Mouse (Mus musculus): ENCODE data around the gene Ncf1.

The Ncf1 gene

DNA sequence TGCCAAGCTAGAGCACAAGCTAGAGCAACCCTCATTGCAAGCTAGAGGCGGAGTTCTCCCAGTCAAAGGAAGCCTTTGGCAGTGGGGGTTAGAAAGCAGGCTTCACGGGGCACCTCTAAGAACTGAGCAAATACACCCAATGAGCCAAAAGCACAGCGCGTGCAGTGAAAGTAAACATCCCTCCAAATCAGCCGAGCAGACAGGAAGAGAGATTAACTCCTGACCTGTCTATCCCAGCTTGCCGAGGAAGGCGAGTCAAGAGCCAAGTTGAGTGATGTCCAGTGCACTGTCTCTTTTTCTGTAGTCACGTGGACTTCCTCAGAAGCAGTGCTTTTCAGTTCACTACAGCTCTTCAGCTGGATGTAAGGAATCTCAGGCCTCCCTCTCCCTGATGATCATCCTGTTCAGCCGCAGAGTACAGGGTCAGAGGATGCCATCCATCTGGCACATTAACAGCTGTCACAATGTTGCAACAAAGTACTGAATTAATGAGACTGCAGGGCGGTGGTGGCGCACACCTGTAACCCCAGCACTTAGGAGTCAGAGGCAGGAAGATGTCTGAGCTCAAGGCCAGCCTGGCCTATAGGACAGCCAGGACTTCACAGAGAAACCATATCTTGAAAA, 19.4 kb downstream of the Ncf1 start:
- no peak for DNase-seq (ENCODE audit: low spot score in 2 of 2)

DNA sequence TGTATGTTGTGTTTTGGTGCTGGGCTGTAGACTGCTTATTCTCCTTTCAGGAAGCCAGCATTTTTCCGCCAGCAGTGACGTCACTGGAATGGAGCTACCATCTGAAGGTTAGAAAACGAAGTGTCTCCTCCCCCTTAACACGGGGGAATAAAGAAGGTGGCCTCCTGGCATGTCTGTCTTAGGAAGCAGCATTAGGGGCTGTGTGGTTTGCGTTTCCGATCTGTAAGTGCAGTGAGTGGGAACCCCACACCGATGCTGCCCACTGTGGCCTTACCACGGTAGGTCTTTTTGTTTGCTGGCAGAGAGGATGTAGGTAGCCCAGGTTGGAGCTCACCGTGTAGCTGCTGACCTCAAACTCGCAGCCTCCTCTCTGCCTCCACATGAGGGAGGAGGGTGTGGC, 22.7 kb downstream of the Ncf1 start:
- DNase-seq (ENCODE audit: low spot score in 2 of 2): no peak

DNA sequence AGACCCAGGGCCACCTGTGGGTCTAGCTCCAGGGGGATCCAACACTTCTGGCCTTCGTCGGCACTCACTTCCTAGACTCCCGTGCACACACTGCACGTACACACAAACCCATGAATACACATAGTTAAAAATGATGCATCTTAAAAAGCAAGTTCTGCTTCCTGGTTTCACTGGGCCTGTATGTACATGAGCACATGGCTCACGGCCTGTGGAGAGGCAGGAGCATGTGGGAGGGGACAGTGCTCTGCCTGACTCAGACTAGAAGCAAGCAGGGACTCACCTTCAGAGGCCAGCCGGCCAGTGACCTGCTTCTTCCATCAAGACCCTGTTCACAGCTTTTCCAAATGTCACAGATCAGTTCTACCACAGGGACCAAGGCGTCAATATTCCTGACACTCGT, 35.8 kb downstream of the Ncf1 start:
- DNase-seq (ENCODE audit: low spot score in 2 of 2): no peak

DNA sequence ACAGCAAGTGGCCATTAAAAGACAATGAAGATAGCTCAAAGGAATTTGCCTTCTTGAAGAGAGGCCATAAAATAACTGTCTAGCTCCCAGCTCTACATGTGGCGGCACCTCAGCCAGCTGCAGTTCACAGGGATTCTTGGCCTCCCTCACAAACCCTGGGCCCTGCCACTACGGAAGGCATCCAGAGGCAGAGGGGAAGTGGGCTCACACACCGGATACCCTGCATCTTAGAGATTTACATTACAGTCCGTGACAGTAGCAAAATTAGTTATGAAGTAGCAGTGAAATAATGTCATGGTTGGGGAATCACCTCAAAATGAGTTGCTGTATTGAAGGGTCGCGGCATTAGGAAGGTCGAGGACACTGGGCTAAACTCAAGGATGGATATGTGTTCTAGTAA, 40.9 kb downstream of the Ncf1 start:
- no peak for DNase-seq (ENCODE audit: low spot score in 2 of 2)

DNA sequence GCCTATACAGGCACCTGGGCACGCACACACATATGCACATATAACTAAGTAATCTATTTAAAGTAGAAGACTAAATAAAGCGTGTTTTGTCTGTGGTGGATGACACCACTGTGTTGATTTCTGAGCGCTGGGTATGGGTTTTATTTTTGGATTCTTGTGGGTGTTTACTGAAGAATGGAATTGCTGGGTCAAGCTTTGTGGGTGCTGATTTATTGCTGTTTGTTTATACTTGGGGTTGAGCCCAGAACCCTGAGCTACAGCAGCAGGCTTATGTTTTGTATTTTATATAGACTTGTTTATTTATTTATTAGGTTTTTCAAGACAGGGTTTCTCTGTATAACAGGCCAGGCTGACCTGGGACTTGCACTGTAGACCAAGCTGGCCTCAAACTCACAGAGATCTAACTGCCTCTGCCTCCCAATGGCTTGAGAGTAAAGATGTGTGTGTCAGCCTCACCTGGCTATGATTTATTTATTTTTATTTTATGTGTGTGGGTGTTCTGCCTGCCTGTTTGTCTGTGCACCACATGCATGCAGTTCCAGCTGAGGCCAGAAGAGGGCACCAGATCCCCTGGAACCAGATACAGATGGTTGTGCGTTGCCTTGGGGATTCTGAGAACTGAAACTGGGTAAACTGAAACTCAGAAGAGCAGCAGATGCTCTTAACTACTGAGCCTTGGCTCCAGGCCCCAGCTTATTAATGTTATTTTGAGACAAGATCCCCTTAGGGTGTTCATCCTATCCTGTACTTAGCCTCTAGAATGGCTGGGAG, 42.3 kb downstream of the Ncf1 start:
- DNase-seq (ENCODE audit: low spot score in 2 of 2): peak; percentile 57 to 62

DNA sequence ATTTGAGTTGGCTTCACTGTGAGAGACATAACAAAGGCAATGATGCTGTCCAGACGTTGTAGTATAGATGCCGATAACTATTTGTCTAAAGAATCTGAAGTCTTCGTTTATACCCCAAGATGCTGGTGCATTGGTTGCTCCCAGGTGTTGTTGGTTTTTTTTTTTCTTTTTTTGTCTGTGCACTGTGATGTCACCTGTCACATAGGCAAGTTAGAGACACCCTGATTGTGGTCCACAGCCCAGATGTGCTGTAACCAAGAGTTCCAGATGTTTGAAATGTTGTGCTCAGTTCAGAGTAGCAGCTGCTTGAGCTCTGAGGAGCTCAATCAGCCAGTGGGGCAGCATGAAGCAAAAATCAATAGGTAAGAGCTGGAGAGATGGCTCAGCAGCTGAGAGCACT, 43.4 kb downstream of the Ncf1 start:
- DNase-seq (ENCODE audit: low spot score in 2 of 2): no peak

DNA sequence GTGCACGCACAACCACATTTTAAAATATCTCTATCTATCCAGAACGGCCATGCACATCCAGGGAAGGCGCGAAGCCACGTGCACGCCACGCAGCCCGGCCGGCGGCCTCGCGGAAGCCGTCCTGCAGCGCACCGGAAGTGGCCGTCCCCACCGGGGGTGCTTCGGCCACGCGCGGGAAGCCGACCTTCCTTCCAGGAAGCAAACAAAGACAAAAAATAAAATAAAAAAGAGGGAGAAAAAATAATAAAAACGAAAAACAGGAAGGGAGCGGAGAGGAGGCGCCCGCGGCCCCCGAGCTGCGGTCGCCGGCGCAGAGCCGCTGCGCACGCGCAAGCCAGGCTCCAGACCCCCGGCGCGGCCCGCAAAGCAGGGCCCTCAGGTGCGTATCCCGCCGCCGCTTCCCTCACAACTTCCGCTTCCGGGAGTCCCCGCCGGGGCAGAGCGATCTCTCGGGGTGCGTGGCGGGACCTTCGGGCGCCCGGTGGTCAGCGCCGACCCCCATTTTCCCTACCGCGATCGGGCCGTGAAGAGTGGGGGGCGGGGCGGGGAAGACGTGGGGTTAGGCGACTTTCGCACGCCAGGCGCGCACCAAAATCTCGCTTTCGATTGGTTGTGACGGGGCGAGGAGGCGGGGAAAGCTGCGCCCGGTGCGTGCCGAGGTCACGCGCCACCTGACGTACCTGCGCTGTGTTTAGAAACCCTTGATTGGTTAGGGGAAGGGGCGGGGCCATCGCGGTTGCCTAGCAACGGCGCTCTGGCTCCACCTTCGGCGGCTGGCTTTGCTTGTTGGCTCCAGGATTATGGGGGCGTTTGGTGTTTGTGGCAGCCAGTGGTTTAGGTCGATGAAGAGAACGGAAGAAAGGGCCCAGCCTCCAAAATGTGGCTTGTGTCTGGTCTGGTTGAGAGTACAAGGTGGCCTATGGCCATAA, 45.3 kb downstream of the Ncf1 start, which contains the start of gene Gtf2ird2:
Gtf2ird2 (plus strand) TSS at position 140 of the 929 bp plus-strand sequence.
- peak; percentile 98 to 99 for DNase-seq (ENCODE audit: low spot score in 2 of 2)

DNA sequence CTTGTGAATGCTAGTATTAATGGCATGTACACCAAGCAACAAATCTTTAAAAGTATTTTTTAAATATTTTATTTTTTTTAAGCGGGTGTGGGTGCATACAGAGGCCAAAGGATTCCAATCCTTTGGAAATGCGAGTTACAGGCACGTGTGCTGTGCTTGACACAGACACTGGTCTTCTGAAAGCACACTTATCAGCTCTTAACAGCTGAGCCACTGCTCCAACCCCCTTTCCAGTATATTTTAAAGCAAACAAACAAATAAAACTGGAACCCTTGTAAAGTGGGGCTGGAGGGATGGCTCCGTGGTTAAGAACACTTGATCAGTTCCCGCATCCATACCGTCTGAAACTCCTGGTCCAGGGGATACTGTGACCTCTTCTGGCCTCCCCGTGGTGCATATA, 46.3 kb downstream of the Ncf1 start:
- no peak for DNase-seq (ENCODE audit: low spot score in 2 of 2)

DNA sequence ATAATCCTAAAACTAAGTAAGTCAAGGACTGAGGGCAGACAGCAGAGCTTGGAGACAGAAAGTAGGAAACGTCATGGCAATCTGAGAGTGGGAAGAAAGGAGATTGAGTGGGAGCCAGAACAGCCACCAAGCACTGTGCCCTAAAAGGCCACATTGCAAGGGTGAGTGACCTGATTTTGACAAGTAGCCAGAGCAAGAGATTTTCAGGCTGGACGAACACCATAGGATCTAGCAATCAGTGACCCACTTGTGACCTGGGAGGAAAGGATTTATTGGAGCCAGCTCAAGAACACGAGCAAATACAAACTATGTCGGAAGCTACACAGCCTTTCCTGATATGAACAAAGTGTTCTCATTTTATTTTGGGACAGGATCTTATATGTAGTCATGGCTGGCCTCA, 46.7 kb downstream of the Ncf1 start:
- DNase-seq (ENCODE audit: low spot score in 2 of 2): no peak

DNA sequence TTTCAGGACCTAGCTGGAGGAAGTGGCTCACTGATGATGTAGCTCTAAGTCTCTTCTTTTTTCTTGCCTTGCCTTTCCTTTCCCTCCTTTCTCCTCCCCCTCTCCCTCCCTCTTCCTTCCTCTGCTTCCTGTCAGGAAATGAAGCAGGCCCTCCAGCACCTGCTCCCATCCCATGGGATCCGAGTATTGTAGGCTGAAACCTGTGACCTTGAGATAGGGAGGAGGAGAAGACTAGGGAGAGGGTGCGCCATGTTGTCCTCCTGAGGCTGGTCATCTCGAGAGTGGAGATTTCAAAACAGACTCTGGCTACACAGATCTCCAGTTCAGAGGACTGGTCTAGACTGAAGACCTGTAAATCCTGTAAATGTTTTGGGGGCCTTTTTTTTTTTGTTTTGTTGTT, 47.3 kb downstream of the Ncf1 start:
- DNase-seq (ENCODE audit: low spot score in 2 of 2): no peak

DNA sequence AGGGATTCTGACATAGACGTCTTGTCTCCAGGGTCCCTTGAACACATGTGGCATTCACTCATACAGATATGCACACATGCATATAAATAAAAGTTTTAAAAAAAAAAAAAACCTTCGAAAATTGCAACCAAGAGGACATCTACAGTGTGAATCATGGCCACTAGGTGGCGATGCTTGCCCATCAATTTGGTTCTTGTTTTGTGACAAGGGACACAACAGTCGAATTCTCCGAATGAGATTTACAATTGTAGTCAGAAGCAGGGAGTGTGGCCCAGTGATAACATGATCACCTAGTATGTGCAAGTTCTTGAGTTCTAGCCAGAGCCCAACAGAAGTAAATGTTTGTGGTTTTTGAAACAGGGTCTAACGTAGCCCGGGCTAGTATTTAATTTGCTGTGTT, 49.6 kb downstream of the Ncf1 start:
- DNase-seq (ENCODE audit: low spot score in 2 of 2): peak; percentile 70 to 76

DNA sequence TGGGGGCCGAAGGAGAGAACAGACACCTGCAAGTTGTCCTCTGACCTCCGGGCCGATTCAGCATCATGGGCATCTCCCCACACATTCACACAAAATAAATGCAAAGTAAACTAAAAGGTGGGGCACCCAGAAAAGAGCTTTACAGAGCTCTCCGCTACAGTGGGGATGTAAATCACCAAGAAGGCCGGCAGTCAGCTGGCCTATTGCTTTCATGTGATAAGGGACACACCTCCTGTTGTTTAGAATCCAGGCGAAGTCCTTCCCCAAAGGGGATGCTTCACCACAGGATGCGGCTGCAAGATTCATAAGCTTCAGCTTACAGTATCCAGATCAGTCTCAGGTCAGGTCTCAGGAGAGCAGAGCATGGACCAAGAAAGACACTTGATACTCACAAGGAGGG, 50.9 kb downstream of the Ncf1 start:
- no peak for DNase-seq (ENCODE audit: low spot score in 2 of 2)

DNA sequence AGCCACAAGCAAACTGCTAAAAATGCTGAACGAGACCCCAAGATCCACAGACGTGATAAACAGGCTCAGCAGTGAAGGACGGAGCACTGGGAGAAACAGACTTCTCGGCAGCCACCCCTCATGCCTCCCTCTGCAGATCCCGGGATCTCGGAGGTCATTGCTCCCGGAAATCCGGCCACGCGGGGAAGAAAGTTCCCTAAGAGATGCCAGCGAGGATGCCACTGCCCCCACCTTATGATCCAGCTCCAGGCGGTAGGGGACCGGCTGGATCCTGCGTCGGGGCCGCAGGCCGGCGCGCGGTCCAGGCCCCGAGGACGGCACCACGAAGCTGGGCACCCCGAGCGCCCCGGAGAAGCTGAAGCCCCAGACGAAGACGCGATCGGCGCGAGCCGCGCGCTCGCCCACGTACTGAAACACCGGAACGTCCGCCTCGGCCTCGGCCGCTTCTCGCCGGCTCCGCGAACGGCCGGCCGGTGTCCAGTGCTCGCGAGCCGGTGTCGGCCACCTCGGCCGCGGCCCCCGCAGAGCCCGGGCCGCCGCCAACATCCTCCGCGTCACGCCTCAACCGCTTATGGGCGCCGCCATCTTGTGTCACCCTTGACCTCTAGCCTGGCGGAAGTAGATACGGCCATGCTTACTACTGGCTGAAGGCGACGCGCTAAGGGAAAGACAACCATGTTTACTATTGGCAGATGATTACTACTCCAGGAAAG, 53.1 kb downstream of the Ncf1 start, which contains the start of gene Rcc1l:
Rcc1l (minus strand) TSS at position 606 of the 713 bp plus-strand sequence.
- DNase-seq (ENCODE audit: low spot score in 2 of 2): peak; percentile 80 to 83

DNA sequence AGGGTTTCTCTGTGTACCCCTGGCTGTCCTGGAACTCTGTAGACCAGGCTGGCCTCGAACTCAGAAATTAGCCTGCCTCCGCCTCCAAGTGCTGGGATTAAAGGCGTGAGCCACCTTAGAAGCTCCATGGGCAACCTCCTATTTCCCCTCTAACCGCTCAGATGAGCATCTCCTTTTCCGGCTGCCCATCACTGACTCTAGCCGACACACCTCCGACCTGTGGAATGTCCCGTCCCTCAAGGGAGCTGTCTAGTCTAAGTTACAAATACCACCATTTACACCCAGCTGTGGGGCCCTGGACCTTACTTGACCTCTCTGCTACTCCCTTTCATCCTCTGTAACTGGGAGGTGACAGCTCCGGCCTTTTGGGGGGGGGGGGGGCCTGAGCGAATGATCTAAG, 53.7 kb downstream of the Ncf1 start:
- no peak for DNase-seq (ENCODE audit: low spot score in 2 of 2)

DNA sequence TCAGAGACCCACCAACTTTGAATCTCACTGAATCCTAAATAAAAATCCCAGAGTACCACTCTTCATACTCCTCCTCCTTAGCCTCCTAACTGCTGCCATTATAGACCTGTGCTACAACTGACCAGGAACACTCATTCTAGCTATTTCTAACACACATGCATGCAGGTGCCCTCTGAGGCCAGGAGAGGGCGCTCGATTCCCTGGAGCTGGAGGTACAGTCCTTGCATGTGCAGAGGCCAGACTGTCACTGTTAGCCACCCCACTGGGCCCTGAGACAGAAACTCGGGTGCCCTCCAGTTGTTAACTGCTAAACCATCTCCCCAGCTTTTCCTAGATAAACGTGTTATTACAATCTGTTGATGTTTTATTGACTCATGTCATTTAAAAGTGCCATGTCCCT, 56.2 kb downstream of the Ncf1 start:
- DNase-seq (ENCODE audit: low spot score in 2 of 2): peak; percentile 10 to 42

DNA sequence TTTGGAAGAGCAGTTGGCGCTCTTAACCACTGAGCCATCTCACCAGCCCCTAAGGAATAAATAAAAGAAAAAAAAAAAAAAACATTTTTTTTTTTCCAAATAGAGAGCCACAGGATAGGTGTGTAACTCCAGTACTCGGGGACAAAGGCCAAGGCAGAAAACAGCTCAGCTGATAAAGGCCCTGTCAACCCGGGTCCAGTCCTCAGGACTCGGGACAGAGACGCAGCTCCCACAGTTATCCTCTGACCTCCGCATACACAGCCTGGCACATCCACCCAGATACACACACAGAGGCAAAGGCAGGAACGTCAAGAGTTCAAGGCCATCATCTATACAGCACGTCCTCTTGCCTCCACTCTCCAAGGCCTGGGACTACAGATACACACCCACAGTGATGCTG, 59.3 kb downstream of the Ncf1 start:
- DNase-seq (ENCODE audit: low spot score in 2 of 2): no peak
